Mouse (Mus musculus) midbrain, embryonic 11.5 days (tissue): ENCODE results near the gene Ccdc189. TPM values are rescaled to one million over a fixed set of nuclear protein-coding genes. Genes with fewer than 3 reads are reported as not detected.

Source experiments
- ATAC-seq: fragments of 200-750 bp; cut with Nextera tagmentation; 2 replicates; pipeline ENCODE4 v1.8.0; 2017; ENCODE audit warnings: moderate TSS enrichment, moderate library complexity; ENCODE audit not compliant: low FRiP score
- DNase-seq: peaks from one replicate; pipeline ENCODE4 v3.0.0; 2015; ENCODE audit warnings: low spot score; ENCODE audit errors: missing footprints
- H3K27ac ChIP-seq: fragments of 300-500 bp; sonication (generic); 2 replicates; pipeline ENCODE4 v1.5.1; 2014; ENCODE audit warnings: low read depth, low read length
- H3K27me3 ChIP-seq: fragments of 300-500 bp; sonication (generic); 2 replicates; pipeline ENCODE4 v1.6.1; 2014; ENCODE audit warnings: mild to moderate bottlenecking, low read length, moderate library complexity, mixed read lengths; ENCODE audit not compliant: control insufficient read depth, insufficient read depth
- H3K36me3 ChIP-seq: fragments of 300-500 bp; sonication (generic); 2 replicates; pipeline ENCODE4 v1.6.1; 2014; ENCODE audit warnings: mild to moderate bottlenecking, low read length, moderate library complexity, mixed read lengths; ENCODE audit not compliant: control insufficient read depth, insufficient read depth
- H3K4me1 ChIP-seq: fragments of 300-500 bp; sonication (generic); 2 replicates; pipeline ENCODE4 v1.6.1; 2014; ENCODE audit warnings: low read length; ENCODE audit not compliant: control insufficient read depth, insufficient read depth
- H3K4me2 ChIP-seq: fragments of 300-500 bp; sonication (generic); 2 replicates; pipeline ENCODE4 v1.6.1; 2014; ENCODE audit warnings: mild to moderate bottlenecking, moderate library complexity
- H3K4me3 ChIP-seq: fragments of 300-500 bp; sonication (generic); 2 replicates; pipeline ENCODE4 v1.5.1; 2014; ENCODE audit warnings: low read depth, low read length
- H3K9ac ChIP-seq: fragments of 300-500 bp; sonication (generic); 2 replicates; pipeline ENCODE4 v1.6.1; 2014; ENCODE audit warnings: low read length
- H3K9me3 ChIP-seq: fragments of 300-500 bp; sonication (generic); 2 replicates; pipeline ENCODE4 v1.6.1; 2016; ENCODE audit warnings: low read length; ENCODE audit not compliant: control insufficient read depth
- WGBS: fragments of 180-500 bp; shearing (Covaris S2); extraction: QIAGEN DNeasy Blood & Tissue Kit; methylation state at CpG from one replicate; pipeline ENCODE4 v1.1.7; 2014; 5-methylcytosine and 5-hydroxymethylcytosine counted together
- polyA plus RNA-seq: library from polyadenylated mRNA; unstranded; fragments of >200 nt; fragmentation: Nextera tagmentation; extraction: Ambion mirVana; gene quantifications from 2 replicates; pipeline ENCODE4 v1.2.1, GENCODE M21; 2014

The Ccdc189 gene
- polyA plus RNA-seq, 1 experiment from 2014 or later = 15.8 TPM

DNA sequence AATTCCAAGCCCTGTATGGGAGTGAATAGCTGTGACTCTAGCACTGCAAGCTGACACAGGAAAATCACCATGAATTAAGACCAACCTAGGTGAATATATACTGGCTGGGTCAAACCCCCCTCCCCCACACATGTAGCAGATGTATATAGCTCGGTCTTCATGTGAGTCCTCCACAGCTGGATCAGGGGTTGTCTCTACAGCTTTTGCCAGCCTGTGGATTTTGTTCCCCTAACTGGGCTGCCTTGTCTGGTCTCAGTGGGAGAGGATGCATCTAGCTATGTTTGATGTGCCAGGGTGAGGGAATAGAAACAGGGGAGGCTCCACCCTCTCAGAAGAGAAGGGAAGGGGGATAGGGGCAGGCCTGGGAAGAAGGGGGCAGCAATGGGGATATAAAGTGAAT is 27.9 kb upstream of the Ccdc189 start:
- no peak for ATAC-seq
- no peak overlapping the region for H3K27ac ChIP-seq
- no peaks in the 10 kb centered on the region for H3K9me3 ChIP-seq
- peaks cover 7% of the 10 kb centered on the region for H3K36me3 ChIP-seq
- no peaks in the 10 kb centered on the region for H3K27me3 ChIP-seq
- no peak overlapping the region for H3K4me3 ChIP-seq
- peak overlapping the region; percentile 62; the same call in 1 of the 2 replicates for H3K4me2 ChIP-seq
- H3K9ac ChIP-seq = no peak overlapping the region
- H3K4me1 ChIP-seq = peaks cover 8% of the 10 kb centered on the region
- WGBS = 81% methylated on average over 1 of the region's 1 CpGs
- peak; percentile 89 for DNase-seq

DNA sequence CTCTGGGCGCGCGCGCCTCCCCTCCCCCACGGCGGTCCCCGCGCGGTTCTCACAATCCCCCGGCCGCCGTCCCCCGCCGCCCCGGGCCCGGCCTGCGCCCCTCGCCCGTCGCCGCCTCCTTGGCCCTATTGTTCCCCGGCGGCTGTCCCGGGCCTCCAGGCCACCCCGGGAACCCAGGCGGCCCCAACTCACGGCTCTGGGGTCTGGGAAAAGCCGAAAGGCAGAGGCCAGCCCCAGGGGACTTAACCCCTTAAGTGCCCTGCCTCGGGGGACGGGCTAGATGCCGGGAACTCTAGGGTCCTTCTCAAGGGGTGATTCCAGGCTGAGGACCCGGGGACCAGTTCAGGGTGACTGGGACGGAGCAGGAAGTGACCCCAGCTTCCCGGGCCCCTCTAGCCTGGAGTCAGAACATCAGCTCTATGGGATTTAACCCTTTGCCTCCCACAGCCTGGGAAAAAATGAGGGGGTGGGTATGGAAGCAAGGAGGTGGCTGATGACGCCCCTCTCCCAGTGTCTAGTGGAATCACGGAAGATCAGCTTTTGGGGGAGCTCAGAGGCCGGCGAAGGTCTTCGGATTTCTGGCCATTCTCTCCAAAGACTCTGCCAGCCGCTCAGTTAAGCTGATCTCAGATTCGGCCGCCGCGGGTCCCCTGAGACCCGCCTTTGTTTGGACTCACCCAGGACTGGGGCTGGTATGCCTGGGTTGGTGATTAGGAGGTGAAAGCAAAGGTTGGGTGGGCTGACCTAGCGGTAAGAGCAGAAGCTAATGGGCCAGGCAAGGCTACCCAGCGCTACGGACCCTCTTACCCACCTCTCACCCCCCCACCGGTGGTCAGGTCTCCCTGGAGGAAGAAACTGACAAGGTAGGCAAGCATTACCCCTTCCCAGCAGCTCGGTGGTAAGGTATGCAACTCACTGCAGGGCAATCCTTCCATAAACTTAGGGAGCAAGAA is 26.8 kb upstream of the Ccdc189 start, which contains the start of gene Zfp629:
Gene Zfp629, minus strand, starts transcription at position 907 of the 953 bp plus-strand sequence.
- Histone ChIP-seq H3K36me3 (peaks cover 19% of the 10 kb centered on the region), H3K9me3 (no peaks in the 10 kb centered on the region), H3K27me3 (no peaks in the 10 kb centered on the region), H3K4me2 (peak within 1 kb of the TSS; percentile 62), H3K9ac (peak within 1 kb of the TSS; percentile 98), H3K27ac (peak within 1 kb of the TSS; percentile 83), H3K4me3 (peak within 1 kb of the TSS; percentile 99), H3K4me1 (peaks cover 8% of the 10 kb centered on the region)
- DNase-seq = peak; percentile 99
- peak; percentile 92 for ATAC-seq
- WGBS = under 1% methylated on average over 40 of the region's 50 CpGs

DNA sequence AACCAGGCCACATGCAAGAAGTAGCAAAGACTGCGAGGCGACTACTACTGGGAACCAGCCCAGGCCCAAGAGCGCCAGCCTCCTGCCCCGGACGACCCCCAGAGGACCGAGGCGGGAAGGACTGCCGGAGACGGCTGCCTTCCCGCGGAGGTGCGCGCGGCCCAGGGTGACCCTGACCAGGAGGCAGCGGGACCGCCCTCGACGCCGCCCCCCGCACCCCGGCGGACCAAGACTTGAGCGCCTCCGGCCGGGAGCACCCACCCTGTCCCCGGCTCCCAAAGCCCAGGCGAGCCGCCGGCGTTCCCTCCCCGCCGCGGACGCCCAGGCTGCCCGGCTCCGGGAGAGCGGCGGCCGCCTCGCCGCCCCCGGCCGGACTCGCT is 26.1 kb upstream of the Ccdc189 start:
- Histone ChIP-seq H3K4me3 (peak overlapping the region; percentile 99), H3K27me3 (no peaks in the 10 kb centered on the region), H3K9ac (peak overlapping the region; percentile 98), H3K4me1 (peaks cover 8% of the 10 kb centered on the region), H3K36me3 (peaks cover 26% of the 10 kb centered on the region), H3K4me2 (peak overlapping the region; percentile 62), H3K9me3 (no peaks in the 10 kb centered on the region), H3K27ac (peak overlapping the region; percentile 83; the same call in 1 of the 2 replicates)
- ATAC-seq (peak; percentile 26), DNase-seq (peak; percentile 94)
- under 1% methylated on average over 39 of the region's 44 CpGs for WGBS

DNA sequence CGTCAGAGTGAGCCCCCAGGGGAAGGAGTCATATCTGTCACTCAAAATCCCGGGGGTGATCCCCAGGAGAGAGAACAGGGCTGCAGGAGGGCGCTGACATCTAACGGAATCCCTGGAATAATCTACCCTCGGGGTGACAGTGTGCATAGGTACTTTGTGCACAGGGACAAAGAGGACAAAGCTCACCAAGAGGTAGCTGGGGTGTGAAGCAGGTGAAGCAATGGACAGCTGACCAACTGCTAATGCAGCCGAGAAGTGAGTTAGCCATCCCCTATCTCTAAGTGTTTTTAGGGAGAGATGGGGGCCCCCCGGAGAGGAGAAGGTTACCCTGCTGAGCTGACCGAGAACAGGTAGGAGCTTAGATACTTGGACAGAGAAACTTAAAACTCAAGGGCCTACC is 25.7 kb upstream of the Ccdc189 start:
- ATAC-seq = no peak
- no peaks in the 10 kb centered on the region for H3K9me3 ChIP-seq
- peaks cover 8% of the 10 kb centered on the region for H3K4me1 ChIP-seq
- peak overlapping the region; percentile 98 for H3K9ac ChIP-seq
- peaks cover 27% of the 10 kb centered on the region for H3K36me3 ChIP-seq
- H3K27me3 ChIP-seq = no peaks in the 10 kb centered on the region
- no peak overlapping the region for H3K27ac ChIP-seq
- WGBS = 22% methylated on average over 8 of the region's 8 CpGs
- no peak for DNase-seq
- peak overlapping the region; percentile 62 for H3K4me2 ChIP-seq
- peak overlapping the region; percentile 99 for H3K4me3 ChIP-seq

DNA sequence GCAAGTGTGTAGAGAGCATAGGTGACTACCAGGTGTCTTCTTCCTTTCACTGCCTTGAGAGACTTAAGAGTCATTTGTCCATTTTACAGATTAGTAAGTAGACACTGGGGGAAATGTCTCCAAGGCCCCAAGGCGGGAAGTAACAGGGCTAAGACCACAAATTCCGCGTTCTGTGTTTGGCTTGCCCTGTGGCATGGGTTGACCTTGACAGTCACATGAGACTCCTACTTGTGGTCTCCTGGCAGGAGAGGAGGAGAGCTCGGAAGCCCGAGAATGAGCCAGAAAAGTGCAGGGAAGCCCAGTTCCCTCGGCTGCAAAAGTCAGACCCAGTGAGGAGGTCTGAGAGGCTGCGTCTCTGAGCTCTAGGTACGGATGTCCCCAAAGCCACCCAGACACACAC is 25.1 kb upstream of the Ccdc189 start:
- ATAC-seq (no peak), DNase-seq (peak; percentile 80)
- H3K4me1 ChIP-seq = peaks cover 8% of the 10 kb centered on the region
- H3K4me3 ChIP-seq = peak overlapping the region; percentile 99; the same call in 1 of the 2 replicates
- H3K36me3 ChIP-seq = peaks cover 31% of the 10 kb centered on the region
- 84% methylated on average over 8 of the region's 8 CpGs for WGBS
- H3K27me3 ChIP-seq = no peaks in the 10 kb centered on the region
- H3K4me2 ChIP-seq = peak overlapping the region; percentile 62; the same call in 1 of the 2 replicates
- H3K9ac ChIP-seq = peak overlapping the region; percentile 98
- no peaks in the 10 kb centered on the region for H3K9me3 ChIP-seq
- no peak overlapping the region for H3K27ac ChIP-seq

DNA sequence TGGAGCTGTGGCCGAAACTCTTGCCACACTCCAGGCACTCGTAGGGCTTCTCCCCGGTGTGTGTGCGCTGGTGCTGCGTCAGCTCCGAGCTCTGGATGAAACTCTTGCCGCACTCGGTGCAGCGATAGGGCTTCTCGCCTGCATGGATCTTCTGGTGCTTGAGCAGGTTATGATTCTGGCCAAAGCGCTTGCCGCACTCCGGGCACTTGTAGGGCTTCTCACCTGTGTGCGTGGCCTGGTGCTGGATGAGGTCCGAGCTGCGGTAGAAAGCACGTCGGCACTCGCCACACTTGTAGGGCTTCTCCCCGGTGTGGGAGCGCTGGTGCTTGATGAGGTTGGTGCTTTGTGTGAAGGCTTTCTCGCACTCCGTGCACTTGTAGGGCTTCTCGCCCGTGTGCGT is 23.2 kb upstream of the Ccdc189 start:
- Histone ChIP-seq H3K27ac (no peak overlapping the region), H3K27me3 (no peaks in the 10 kb centered on the region), H3K4me3 (no peak overlapping the region), H3K9me3 (no peaks in the 10 kb centered on the region), H3K36me3 (peaks cover 35% of the 10 kb centered on the region), H3K9ac (no peak overlapping the region), H3K4me2 (no peak overlapping the region), H3K4me1 (peaks cover 8% of the 10 kb centered on the region)
- peak; percentile 77 for DNase-seq
- 97% methylated on average over 26 of the region's 26 CpGs for WGBS
- ATAC-seq = no peak

DNA sequence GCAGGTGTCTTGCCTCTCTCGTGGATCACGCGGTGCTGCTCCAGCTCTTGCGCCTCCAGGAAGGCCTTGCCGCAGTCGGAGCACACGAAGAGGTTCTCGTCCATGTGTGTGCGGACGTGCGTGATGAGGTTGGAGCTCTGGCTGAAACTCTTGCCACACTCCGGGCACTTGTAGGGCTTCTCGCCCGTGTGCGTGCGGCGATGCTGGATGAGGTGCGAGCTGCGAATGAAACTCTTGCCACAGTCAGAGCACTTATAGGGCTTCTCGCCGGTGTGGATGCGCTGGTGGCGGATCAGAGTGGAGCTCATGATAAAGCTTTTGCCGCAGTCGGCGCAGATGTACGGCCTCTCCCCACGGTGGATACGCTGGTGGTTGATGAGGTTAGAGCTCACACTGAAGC is 22.6 kb upstream of the Ccdc189 start:
- no peak overlapping the region for H3K27ac ChIP-seq
- H3K4me1 ChIP-seq = peaks cover 6% of the 10 kb centered on the region
- H3K9me3 ChIP-seq = no peaks in the 10 kb centered on the region
- no peaks in the 10 kb centered on the region for H3K27me3 ChIP-seq
- no peak overlapping the region for H3K4me3 ChIP-seq
- ATAC-seq = no peak
- no peak overlapping the region for H3K9ac ChIP-seq
- H3K36me3 ChIP-seq = peaks cover 35% of the 10 kb centered on the region
- DNase-seq = no peak
- no peak overlapping the region for H3K4me2 ChIP-seq
- 94% methylated on average over 29 of the region's 29 CpGs for WGBS

DNA sequence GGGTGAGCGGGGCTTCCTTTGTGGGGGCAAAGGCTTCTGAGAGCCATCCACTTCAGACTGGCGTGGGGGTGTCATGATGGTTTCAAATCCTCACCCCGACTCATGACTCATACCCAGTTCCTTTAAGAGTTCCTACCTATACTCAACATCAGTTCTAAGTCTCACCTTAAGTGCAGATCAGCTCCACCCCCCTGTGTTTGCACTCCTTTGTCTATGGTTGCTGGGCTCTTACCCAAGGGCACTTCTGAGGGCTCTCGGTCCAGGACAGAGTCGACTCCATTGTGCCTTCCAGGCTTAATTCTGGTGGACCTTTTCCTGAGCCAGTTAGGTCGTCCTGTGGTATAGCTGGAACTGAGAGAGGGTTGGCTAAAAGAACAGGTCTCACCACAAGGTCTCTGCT is 18.8 kb upstream of the Ccdc189 start:
- H3K9ac ChIP-seq = no peak overlapping the region
- H3K27me3 ChIP-seq = no peaks in the 10 kb centered on the region
- WGBS = 83% methylated on average over 6 of the region's 6 CpGs
- no peaks in the 10 kb centered on the region for H3K4me1 ChIP-seq
- peaks cover 42% of the 10 kb centered on the region for H3K36me3 ChIP-seq
- H3K9me3 ChIP-seq = no peaks in the 10 kb centered on the region
- H3K4me2 ChIP-seq = no peak overlapping the region
- no peak overlapping the region for H3K4me3 ChIP-seq
- DNase-seq (peak; percentile 73), ATAC-seq (no peak)
- H3K27ac ChIP-seq = no peak overlapping the region

DNA sequence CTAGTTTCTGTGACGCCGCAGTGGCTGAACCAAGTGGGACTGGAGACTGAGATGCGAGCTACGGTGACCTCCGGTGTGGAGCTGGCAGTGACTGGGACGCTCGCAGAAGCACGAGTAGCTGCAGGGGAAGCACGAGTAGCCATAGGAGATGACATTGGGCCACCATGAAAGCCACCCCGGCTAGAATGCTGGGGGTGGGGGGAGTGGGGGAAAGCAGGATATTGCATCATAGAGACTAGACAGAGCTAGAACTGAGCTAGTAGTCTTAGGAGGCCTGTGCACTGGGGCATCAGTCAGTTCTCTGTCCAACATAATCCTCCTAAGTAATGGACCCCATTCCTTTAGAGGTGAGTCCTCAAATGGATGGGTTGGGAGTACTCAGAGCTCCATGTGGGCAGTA is 15.9 kb upstream of the Ccdc189 start:
- ATAC-seq = no peak
- H3K4me2 ChIP-seq = no peak overlapping the region

More for the DNA sequence above, 15.9 kb upstream of the Ccdc189 start:
- WGBS = 90% methylated on average over 10 of the region's 10 CpGs
- Histone ChIP-seq H3K4me3 (no peak overlapping the region), H3K27me3 (no peaks in the 10 kb centered on the region), H3K9me3 (no peaks in the 10 kb centered on the region), H3K4me1 (no peaks in the 10 kb centered on the region), H3K9ac (no peak overlapping the region), H3K27ac (no peak overlapping the region), H3K36me3 (peaks cover 27% of the 10 kb centered on the region)
- DNase-seq = no peak
